Mouse (Mus musculus) cerebellum, adult 11 months (tissue): ENCODE data around the gene Tagap1.
"Not testable (repeated sequence)": the region's sequence is repeated elsewhere in the genome, so short reads cannot be mapped to it uniquely, and the experiment has no call there.

Experiments used
- DNase-seq: peaks from one replicate; pipeline ENCODE4 v3.0.0; 2022

The Tagap1 gene

DNA sequence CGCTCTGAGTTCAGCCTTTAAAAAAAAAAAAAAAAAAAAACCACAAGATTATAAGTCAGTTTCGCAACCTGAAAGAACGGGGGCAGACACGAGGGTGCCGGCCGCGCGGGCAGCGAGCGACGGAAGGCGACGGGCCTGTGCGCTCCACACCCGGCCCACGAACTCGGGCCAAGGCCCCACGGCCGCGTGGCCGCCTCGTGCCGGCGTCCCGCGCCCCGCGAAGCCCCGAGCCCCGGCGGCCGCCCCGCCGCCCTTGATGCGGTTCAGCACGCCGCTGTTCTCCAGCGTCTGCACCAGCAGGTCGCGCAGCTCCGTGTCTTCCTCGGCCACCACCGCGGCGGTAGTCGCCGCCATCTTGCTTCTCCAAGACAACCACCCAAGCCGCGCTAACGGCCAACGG, at the start of gene Tagap1:
TSS of gene Tagap1 (minus strand) at position 381 of the 400 bp plus-strand sequence.
- peak; percentile 56 for DNase-seq

DNA sequence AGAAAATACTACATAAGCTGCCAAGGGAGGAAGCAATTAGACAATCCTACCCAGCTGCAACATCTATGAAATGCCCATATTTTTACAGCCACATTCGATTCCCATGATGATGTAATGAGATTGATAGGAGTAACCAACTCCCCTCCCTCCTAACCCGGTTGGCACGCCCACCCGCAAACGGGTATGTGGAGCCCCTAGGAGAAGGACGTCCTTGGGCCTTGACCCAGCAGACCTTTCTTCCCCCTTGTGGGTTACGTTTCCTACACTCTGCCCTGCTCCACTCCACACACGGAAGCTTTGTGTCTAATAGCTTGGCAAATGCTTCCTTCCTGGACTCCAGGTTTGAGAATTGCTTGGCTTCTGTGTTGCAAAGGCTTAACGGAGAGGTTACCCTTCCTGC, 48.9 kb upstream of the Tagap1 start:
- not testable (repeated sequence) for DNase-seq

DNA sequence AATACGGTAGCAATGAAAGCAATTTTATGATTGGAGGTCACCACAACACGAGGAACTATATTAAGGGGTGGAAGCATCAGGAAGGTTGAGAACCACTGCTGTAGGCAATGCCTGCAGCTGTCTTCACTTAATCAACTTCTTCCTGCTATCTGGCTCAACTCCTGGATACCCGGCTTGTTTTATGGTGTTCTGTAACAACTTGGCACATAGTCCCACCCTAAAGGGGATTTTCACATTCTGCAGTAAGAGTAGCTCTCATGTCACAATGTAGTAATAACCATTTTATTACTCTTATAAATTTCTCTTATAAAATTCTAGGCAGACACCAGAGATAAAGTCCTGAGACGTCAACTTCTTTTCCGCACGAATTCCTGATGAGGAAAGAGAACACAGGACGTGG, 48.5 kb upstream of the Tagap1 start:
- not testable (repeated sequence) for DNase-seq

DNA sequence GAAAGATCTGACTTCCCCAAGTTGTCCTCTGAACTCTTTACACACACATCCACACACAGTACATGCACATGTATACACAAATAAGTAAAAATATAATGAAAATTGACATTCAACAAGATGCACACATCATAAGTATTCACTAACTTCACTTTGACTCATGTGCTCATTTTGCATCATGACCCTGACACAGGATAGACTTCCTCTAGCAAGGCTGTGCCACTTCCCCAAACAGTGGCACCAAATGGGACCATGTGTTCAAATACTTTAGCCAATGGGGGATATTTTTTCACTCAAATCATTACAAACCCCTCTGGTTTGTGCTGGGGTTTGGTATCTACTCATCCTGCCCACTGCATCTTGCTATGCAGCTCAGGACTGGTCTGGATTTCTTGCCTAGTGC, 47.9 kb upstream of the Tagap1 start:
- DNase-seq: not testable (repeated sequence)

DNA sequence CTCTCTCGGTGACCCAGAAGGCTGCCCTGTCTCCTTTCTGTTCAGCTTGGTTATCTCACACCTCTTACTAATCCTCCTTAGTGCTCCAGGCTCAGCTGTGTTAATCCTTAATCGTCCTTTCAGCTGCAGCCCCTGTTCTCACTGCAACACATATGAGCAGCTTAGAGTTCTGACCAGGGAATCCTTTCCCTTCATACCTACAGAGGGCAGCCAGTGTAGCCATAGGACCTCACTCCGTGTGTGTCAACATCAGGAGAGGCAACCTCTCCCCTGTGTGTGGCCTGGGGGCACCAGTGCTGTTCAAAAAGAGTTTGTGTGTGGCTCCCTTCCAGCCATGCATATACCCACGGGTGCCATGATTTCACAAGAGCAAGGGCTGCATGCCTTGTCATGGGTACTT, 44.7 kb upstream of the Tagap1 start:
- DNase-seq: not testable (repeated sequence)

DNA sequence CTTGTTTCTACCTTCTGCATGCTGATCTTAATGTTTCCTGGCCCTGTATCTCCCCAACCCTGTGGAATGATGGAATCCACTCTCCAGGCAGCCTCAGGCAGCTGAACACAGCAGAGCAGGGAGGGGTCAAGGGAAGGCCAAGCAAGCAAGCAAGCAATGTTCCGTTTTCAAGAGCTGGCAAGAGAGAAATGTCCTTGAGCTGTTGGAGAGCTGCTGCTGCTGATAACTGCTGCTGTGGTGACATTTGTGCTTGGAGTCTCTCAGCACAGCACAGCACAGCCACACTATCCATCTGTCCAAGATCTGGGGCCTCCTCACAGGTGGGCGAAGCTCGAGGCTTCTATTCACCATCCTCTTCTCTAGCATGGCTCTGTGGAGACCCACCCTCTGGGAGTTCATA, 42.4 kb upstream of the Tagap1 start:
- DNase-seq: not testable (repeated sequence)

DNA sequence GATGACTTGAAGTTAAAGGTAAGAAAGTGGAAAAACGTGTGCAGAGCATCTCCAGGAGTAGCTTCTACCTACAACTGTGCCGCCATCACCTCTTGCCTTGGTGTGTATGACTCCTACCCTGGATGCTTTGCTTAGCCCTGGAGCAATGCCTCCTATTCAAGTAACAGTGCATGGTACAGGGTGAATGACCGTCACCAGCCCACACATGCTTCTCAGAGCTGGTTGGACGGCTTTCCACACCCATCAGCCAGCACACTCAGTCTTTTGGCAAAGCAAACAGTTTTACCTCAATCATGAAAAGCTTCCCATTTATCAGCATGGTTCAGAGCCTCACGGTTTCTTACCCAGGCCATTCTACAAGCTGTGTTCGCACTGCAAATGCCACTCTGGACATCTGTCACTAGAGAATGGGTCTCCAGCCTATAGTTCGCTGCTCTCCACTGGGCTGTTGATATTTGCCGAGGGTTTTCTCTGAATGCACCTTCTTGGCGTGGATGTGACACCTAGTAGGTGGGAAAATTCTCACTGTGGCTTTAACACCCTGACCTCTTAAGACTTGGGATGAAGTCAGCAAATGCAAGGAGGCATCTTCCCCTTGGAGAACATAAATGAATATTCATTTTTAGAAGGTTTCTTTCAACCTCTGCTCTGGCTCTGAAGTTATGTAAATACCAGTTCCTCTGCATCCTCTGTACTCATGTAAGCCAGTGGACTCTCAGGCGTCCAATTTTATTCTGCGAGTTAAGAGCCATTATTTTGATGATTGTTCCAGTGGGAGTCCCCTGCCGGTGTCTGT, 41.0 kb upstream of the Tagap1 start:
- DNase-seq: not testable (repeated sequence)

DNA sequence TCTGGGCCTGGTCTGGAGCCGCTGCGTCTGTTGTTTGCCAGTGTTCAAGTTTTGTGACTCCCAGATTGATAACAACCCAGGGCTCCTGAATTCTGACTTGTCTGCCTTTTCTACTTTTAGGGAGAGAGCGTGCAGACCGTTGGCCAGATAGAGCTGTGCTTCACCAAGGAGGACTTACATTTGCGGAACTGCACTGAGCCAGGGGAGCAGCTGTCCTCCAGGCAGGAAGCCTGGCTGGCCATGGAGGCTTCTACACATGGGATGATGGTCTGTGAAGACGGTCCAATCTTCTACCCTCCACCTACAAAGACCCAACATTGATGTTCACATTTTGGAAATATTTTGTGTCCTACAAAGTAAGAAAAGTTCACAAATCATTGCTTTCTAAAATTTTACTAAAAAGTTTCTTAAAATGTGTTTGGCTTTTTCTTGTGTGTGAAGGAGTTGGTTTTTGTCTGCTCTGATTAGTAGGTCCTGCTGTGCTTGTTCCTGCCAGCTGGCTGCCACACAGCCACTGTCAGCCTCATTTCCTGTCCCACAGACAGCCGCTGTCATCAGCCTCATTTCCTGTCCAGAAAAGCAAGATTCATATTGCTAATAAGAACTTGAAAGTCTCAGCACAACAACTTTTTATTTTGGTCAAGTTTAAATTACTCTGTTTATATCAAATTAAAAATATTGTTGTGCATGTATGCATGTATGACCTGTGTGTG, 37.0 kb upstream of the Tagap1 start:
- DNase-seq: not testable (repeated sequence)

DNA sequence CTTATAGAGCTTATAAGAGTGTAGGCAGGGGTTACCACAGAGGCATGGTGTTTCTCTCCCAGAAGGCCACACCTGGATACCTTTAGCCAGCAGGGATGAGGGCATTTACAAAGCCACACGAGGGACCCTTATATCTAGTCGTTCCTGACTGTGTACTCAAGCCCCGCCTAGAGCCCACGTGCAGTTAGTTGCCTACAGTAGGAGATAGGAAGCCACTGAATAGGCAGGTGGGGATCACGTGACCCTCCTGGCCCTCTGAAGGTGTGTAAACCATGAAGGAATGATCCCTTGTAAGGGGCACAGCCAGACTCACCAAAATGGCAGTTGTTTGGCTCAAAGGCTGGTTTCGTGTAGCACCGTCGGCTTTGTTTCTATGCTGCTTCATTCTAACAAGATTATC, 35.9 kb upstream of the Tagap1 start:
- DNase-seq: not testable (repeated sequence)

DNA sequence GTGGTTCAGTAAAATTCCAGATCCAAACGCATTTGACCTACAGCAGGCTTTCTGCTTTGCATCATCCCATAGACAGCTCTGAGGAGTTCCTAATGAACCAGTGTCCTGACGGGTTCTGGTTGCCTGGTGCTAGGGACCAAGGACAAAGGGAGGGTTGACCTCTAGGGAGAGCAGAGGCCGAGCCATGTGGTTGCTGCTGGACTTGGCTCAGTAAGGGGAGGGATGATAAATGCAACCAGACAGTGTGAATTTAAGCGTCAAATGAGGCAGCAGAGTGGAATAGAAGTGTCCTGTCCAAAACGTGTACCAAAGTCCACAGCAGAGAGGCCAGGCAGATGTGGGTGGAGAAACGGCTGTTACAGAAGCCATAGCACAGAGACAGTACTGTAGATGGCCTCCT, 34.5 kb upstream of the Tagap1 start:
- DNase-seq: not testable (repeated sequence)

DNA sequence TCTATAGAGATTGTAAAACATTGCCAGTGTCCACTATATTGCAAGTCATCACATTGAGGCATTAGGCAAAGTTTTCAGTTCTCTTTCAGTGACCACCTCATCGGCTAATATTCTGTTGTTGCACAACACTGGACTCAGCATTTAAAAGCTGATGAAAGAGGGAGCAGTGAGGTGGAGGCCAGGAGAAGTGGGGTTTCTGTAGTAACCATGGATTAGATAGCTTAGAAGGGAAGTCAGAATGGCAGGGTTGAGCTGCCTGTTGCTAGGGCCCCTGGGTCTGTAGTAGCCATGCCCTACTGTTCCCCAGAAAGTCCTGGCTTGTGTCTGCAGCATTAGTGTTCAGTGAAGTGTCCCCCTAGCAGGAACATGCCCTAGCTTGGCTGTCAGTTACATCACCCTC, 25.2 kb upstream of the Tagap1 start:
- not testable (repeated sequence) for DNase-seq

DNA sequence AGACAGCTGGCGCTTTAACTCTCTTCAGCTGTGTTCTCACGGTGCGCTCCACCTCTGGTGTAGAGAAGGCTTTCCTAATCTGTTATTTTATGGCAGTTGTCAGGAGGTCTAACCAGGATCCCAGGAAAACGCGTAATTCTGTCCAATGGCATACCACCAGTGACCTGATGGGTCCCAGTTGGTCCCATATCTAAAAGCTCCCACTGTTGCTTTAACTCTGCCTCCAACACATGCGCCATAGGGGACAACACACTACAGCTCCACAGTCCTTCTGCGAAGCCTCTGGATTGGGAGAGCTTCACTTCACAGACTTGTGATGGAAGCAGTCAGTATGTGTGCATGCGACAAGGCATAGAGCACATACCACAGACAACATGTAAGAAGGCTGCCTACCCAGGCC, 19.2 kb upstream of the Tagap1 start:
- not testable (repeated sequence) for DNase-seq

DNA sequence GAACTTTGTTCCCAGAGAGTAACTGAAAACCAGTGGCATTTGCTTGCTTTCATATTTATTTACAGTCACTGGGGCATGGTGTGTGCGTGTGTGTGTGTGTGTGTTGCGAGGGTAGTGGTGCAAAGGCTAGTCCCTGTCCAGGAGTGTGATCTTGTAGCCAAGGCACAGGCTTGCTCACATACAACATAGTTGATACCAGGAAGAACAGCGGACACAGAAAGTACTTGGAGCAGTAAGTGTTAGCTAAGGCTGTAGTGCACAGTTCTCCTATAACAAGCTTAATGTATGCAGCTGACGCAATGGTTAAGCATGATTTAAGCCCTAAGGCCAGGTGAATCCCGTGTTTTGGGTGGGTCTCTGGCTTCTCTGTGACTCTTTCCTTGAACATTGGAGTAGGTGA, 18.4 kb upstream of the Tagap1 start:
- DNase-seq: not testable (repeated sequence)

DNA sequence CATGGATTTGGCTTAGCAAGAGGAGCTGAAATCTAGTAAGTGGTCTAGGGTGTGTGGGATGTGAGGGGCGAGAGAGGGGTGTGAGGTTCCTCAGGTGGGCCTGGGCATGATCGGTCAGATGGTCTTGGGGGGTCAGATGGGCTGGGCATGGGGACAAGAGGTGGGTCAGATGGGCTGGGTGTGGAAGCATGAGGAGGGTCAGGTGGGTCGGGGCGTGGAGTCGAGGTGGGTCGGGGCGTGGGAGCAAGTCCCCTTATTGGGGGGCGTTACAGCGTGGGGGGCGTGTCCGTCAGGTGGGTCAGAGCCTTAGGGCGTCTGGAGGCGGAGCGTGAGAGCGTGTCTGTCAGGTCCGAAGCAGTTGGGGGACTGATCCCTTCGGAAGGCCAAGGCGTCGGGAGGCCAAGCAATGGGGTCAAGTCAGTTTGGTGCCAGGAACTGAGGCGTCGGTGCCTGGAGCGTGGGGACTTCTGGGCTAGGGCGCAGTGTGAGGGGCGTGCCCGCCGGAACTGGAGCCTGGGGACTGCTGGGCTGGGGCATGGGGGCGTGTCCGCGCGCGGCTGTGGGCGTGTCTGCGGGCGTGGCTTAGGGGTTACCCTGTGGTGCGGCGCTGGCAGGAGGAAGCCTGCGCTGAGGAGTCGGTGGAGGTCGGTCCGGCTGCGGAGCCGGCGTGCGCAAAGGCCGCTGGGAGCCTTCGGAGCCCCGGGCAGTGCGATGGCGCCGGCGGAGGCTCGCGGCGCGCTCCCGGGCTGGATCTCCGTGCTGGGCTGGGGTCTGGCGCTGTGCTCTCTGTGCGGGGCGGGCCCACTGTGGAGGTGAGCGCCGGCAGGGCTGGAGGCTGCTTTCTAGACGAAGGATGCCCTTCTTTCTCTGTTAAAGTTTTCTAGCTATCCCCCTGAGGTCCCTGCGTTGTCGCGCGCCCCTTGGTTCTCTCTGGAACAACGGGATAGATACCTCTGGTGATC, 17.6 kb upstream of the Tagap1 start, which contains the start of gene Gm49721:
TSS of gene Gm49721 (plus strand) at position 618 of the 962 bp plus-strand sequence.
- DNase-seq: peak; percentile 48

DNA sequence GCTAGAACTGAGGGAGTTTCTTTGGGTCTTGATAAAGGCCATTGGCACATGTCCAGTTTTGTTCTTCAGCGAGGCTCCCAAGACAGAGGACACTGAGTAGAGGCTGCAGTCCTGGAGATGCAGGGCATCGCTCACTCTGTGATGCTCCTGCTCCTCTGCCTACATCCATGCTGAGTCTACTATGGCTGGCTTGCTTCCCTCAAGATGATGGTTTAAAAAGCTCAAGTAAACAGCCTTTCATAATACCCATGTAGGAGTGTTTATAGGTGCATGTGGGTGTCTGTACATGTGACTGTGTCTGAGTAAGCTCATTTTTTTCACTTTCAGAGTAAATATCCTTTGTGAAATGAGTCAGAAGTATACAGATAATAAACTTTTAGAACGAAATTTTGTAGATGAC, 14.0 kb upstream of the Tagap1 start:
- DNase-seq: not testable (repeated sequence)

DNA sequence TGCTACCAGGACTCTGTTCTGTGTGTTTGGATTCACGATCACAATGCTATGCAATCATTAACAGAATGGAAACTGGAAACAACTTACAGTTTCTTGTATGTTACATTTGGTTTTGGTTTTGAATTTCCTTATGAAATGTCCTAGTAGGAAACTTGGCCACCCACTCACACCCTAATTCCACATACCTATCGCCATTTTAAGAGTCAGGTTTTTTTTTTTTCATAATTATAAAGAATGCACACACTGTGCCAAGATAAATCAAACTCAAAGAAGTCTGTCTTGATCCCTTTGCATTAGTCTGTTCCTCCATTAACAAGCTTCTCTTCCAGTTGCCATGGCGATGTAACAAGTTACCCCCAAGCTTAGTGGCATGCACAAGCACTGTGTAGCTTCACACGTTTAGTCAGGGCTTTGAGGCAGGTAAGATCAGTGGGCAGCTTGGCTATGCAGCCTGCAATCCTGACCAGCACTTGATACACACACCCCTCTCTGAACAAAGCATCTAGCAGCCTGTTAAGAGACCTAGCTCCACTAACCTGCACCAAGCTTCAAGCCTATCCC, 12.0 kb upstream of the Tagap1 start:
- DNase-seq: not testable (repeated sequence)

DNA sequence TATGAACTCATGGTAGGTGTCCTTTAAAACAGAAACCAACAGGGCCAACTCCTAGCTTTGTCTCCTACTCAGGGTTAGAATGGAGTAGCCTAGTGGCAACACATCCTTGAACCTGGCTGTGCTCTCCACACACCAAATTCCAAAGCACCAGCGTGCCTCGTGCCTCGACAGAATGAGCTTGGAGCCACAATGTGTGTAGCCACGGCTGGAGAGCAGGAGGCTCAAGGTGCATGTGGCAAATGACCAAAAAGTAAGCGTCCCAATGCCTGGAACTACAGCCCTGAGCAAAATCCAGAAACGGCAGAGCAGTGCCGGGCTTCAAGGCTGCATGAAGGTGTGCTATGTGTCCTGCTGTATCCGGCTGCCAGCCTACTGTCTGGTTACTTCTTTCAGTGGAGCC, 10.3 kb upstream of the Tagap1 start:
- DNase-seq: not testable (repeated sequence)

DNA sequence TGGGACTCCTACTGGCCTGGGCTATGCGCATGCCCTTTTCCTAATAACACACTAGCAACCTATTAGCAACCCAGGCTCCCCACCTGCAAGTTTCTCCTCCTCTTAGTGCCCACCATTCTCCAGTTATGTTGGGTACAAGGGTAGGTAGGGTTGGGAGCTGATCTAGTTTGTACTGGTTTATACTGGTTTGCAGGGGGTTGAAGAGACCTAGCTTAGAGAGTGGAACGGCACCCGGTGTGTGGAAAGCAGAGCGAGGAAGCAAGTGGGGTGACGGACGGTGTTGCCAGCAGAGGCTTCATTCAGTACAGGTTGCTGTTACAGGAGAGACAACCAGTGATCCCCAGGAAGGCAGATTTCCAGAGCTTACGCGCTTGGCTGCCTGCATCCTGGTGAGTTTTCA, 9.4 kb upstream of the Tagap1 start, which contains the start of gene Rnaset2b:
TSS of gene Rnaset2b (plus strand) at position 301 of the 400 bp plus-strand sequence.
- not testable (repeated sequence) for DNase-seq

DNA sequence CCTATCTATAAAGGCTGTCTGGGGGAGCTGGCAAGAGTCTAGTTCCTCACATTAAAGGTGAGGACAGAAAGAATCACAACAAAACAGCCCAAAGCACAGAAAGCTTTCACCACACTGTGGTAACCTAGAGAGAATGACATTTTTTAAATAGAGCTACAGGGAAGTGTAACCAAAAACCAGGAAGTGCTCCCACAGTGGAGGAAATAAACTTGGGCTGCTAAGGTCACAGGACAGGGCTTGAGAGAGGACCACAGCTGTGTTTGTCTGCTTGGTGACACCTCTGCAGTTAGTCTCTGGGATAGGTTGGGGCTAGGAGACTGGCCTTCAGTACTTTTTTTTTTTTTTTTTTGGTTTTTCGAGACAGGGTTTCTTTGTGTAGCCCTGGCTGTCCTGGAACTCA, 6.7 kb upstream of the Tagap1 start:
- DNase-seq: not testable (repeated sequence)

DNA sequence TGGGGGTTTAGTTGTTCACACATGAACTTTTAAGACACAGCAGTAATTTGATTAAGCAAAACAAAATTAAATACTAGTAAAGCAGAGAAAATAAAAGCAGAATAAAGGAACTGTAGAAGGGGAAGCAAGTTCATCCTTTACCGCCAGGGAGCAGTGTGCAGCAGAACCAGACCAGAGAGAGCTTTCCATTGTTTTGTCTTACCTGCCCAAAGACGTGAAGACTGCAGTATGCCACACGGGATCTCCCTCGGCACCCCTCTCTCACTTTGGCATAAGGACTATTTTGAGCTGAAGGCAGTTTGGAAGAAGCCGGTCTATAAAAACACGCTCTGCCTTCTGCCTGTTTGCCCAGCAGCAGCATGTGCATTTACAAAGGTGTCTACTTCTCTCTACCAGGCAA, 4.4 kb upstream of the Tagap1 start:
- not testable (repeated sequence) for DNase-seq

DNA sequence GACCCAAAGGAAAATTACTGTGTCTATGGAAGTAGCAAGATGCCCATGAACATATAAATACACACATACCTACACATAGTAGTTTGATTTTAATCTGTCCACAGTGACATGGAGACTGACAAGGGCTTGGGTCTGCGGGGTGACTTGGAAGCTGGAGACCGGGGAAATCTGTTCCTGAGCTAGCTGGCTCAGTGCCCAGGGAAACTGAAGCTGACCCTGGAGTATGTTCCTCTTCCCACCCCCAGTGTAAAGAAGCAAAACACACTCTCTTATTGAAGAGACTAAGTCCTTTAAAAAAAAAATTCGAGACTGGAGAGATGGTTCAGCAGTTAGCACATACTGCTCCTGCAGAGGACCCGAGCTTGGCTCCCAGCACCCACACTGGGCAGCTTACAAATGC, 2.0 kb upstream of the Tagap1 start:
- not testable (repeated sequence) for DNase-seq

DNA sequence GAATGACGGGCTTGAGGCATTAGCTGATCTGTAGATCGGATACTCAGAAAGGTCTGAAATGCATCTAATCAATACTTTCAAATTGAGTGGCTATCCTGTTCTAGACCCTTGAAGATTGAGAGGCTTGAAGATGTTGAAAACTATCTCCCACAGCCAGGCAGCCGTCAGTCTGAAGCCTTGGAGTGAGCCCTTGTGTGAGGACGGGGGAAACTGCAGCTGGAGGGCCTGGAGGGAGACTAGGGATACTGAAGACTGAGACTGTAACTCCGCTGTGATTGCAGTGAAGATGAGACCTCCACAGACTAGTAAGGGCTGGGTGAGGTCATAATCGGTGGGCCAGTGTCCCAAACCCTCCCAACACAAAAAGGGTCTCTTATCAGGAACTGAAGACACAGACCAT, 1.4 kb upstream of the Tagap1 start:
- DNase-seq: not testable (repeated sequence)
